Mouse (Mus musculus): ENCODE measurements around the gene Arhgap27. TPM values are rescaled to one million over a fixed set of nuclear protein-coding genes. Genes with fewer than 3 reads are reported as not detected.
A peak's percentile ranks its signal among the peaks of the same experiment; 100 is the strongest.

Arhgap27 gene
- polyA plus RNA-seq, 1 experiment = 6.9 TPM

- no peaks in the 10 kb centered on the region for H3K4me1 ChIP-seq (ENCODE audit: control insufficient read depth, insufficient read depth, insufficient read length, low read length)
- H3K4me3 ChIP-seq (ENCODE audit: insufficient read depth, low read depth, low read length) = no peak overlapping the region
- no peak overlapping the region for H3K27ac ChIP-seq (replicated peaks; ENCODE audit: low read depth, low read length)
Observed at GRCm38 (mm10) chr11:103320646-103321045, 42.8 kb downstream of the Arhgap27 start.

GRCm38 (mm10) chr11:103320196-103320595 is 43.3 kb downstream of the Arhgap27 start:
- Histone ChIP-seq H3K4me1 (ENCODE audit: control insufficient read depth, insufficient read depth, insufficient read length, low read length) (no peaks in the 10 kb centered on the region), H3K27ac (replicated peaks; ENCODE audit: low read depth, low read length) (no peak overlapping the region)

GRCm38 (mm10) chr11:103318042-103318441 is 45.5 kb downstream of the Arhgap27 start:
- Histone ChIP-seq H3K4me3 (ENCODE audit: insufficient read depth, low read depth, low read length) (no peak overlapping the region), H3K27ac (replicated peaks; ENCODE audit: low read depth, low read length) (no peak overlapping the region), H3K4me1 (ENCODE audit: control insufficient read depth, insufficient read depth, insufficient read length, low read length) (no peaks in the 10 kb centered on the region)

More at GRCm38 (mm10) chr11:103320196-103320595, 43.3 kb downstream of the Arhgap27 start:
- no peak overlapping the region for H3K4me3 ChIP-seq (ENCODE audit: insufficient read depth, low read depth, low read length)

- Histone ChIP-seq H3K4me1 (ENCODE audit: control insufficient read depth, insufficient read depth, insufficient read length, low read length) (no peaks in the 10 kb centered on the region), H3K27ac (replicated peaks; ENCODE audit: low read depth, low read length) (no peak overlapping the region), H3K4me3 (ENCODE audit: insufficient read depth, low read depth, low read length) (no peak overlapping the region)
Observed at GRCm38 (mm10) chr11:103315379-103315778, 48.1 kb downstream of the Arhgap27 start.

- Histone ChIP-seq H3K27ac (replicated peaks; ENCODE audit: low read depth, low read length) (no peak overlapping the region), H3K4me3 (ENCODE audit: insufficient read depth, low read depth, low read length) (no peak overlapping the region), H3K4me1 (ENCODE audit: control insufficient read depth, insufficient read depth, insufficient read length, low read length) (no peaks in the 10 kb centered on the region)
Observed at GRCm38 (mm10) chr11:103314736-103315374, 48.6 kb downstream of the Arhgap27 start.

GRCm38 (mm10) chr11:103313542-103313941 is 50.0 kb downstream of the Arhgap27 start:
- H3K4me3 ChIP-seq (ENCODE audit: insufficient read depth, low read depth, low read length) = no peak overlapping the region
- H3K27ac ChIP-seq (replicated peaks; ENCODE audit: low read depth, low read length) = no peak overlapping the region
- H3K4me1 ChIP-seq (ENCODE audit: control insufficient read depth, insufficient read depth, insufficient read length, low read length) = no peaks in the 10 kb centered on the region

GRCm38 (mm10) chr11:103312655-103313255 is 50.7 kb downstream of the Arhgap27 start:
- no peak overlapping the region for H3K27ac ChIP-seq (replicated peaks; ENCODE audit: low read depth, low read length)
- H3K4me3 ChIP-seq (ENCODE audit: insufficient read depth, low read depth, low read length) = no peak overlapping the region
- H3K4me1 ChIP-seq (ENCODE audit: control insufficient read depth, insufficient read depth, insufficient read length, low read length) = no peaks in the 10 kb centered on the region

GRCm38 (mm10) chr11:103311960-103312611 is 51.4 kb downstream of the Arhgap27 start:
- Histone ChIP-seq H3K4me3 (ENCODE audit: insufficient read depth, low read depth, low read length) (0 out of 2 replicates have a peak overlapping the region, but pooled peaks have one; percentile 13), H3K4me1 (ENCODE audit: control insufficient read depth, insufficient read depth, insufficient read length, low read length) (no peaks in the 10 kb centered on the region), H3K27ac (replicated peaks; ENCODE audit: low read depth, low read length) (no peak overlapping the region)

GRCm38 (mm10) chr11:103309956-103310574 is 53.4 kb downstream of the Arhgap27 start:
- Histone ChIP-seq H3K4me3 (ENCODE audit: insufficient read depth, low read depth, low read length) (no peak overlapping the region), H3K4me1 (ENCODE audit: control insufficient read depth, insufficient read depth, insufficient read length, low read length) (no peaks in the 10 kb centered on the region), H3K27ac (replicated peaks; ENCODE audit: low read depth, low read length) (no peak overlapping the region)

- Histone ChIP-seq H3K4me3 (ENCODE audit: insufficient read depth, low read depth, low read length) (peak overlapping the region; percentile 7; the same call in 1 of the 2 replicates), H3K4me1 (ENCODE audit: control insufficient read depth, insufficient read depth, insufficient read length, low read length) (no peaks in the 10 kb centered on the region), H3K27ac (replicated peaks; ENCODE audit: low read depth, low read length) (peak overlapping the region; percentile 55; the same call in 1 of the 2 replicates)
Observed at GRCm38 (mm10) chr11:103307910-103308309, 55.6 kb downstream of the Arhgap27 start.

- H3K4me3 ChIP-seq (ENCODE audit: insufficient read depth, low read depth, low read length) = no peak overlapping the region
Observed at GRCm38 (mm10) chr11:103304525-103304924, 59.0 kb downstream of the Arhgap27 start.

GRCm38 (mm10) chr11:103294772-103295171 is 68.7 kb downstream of the Arhgap27 start:
- H3K27ac ChIP-seq (replicated peaks; ENCODE audit: low read depth, low read length) = no peak overlapping the region
- H3K4me1 ChIP-seq (ENCODE audit: control insufficient read depth, insufficient read depth, insufficient read length, low read length) = peaks cover 11% of the 10 kb centered on the region
- H3K4me3 ChIP-seq (ENCODE audit: insufficient read depth, low read depth, low read length) = no peak overlapping the region

More at GRCm38 (mm10) chr11:103304525-103304924, 59.0 kb downstream of the Arhgap27 start:
- Histone ChIP-seq H3K4me1 (ENCODE audit: control insufficient read depth, insufficient read depth, insufficient read length, low read length) (no peaks in the 10 kb centered on the region), H3K27ac (replicated peaks; ENCODE audit: low read depth, low read length) (no peak overlapping the region)

GRCm38 (mm10) chr11:103294066-103294465 is 69.4 kb downstream of the Arhgap27 start:
- H3K4me1 ChIP-seq (ENCODE audit: control insufficient read depth, insufficient read depth, insufficient read length, low read length) = peaks cover 11% of the 10 kb centered on the region
- no peak overlapping the region for H3K27ac ChIP-seq (replicated peaks; ENCODE audit: low read depth, low read length)
- no peak overlapping the region for H3K4me3 ChIP-seq (ENCODE audit: insufficient read depth, low read depth, low read length)

- H3K4me1 ChIP-seq (ENCODE audit: control insufficient read depth, insufficient read depth, insufficient read length, low read length) = peaks cover 16% of the 10 kb centered on the region
- H3K27ac ChIP-seq (replicated peaks; ENCODE audit: low read depth, low read length) = no peak overlapping the region
- H3K4me3 ChIP-seq (ENCODE audit: insufficient read depth, low read depth, low read length) = no peak overlapping the region
Observed at GRCm38 (mm10) chr11:103292890-103293287, 70.6 kb downstream of the Arhgap27 start.

Measured in brown adipose tissue, adult 24 weeks (tissue).